Mouse (Mus musculus): ENCODE results near the gene Slc9a5. TPM values are rescaled to one million over a fixed set of nuclear protein-coding genes. Genes with fewer than 3 reads are reported as not detected.

Gene Slc9a5
- total RNA-seq, 1 experiment: 5.8 TPM

DNA sequence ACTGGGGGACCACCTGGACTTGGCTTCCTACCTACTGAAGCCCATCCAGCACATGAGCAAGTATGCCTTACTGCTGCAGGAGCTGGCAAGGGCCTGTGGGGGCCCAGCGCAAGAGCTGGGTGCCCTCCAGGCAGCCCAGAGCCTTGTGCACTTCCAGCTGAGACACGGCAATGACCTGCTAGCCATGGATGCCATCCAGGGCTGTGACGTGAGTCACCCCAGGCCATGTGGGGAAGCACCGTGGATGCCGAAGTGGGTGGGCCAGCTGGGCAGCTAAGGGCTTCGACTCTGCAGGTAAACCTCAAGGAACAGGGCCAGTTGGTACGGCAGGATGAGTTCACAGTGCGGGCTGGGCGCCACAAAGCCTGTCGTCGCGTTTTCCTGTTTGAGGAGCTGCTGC lies 31.7 kb downstream of the Slc9a5 start:
- Histone ChIP-seq H3K9me3 (ENCODE audit: control insufficient read depth, insufficient read depth, low read depth, low read length) (no peaks in the 10 kb centered on the region), H3K9ac (ENCODE audit: insufficient read depth, low read depth, low read length, poor library complexity, severe bottlenecking) (no peak overlapping the region), H3K27ac (ENCODE audit: insufficient read depth, low read depth, low read length, poor library complexity, severe bottlenecking) (no peak overlapping the region), H3K36me3 (ENCODE audit: control insufficient read depth, insufficient read depth, low read length, poor library complexity, severe bottlenecking) (no peaks in the 10 kb centered on the region), H3K4me3 (ENCODE audit: insufficient read depth in 1 of 2, low read depth in 1 of 2, low read length in 2 of 2, poor library complexity in 1 of 2, severe bottlenecking in 1 of 2) (no peak overlapping the region), H3K4me1 (ENCODE audit: control insufficient read depth in 2 of 2, insufficient read depth in 2 of 2, low read length in 2 of 2, poor library complexity in 1 of 2) (0 out of 4 replicates have a peak, but pooled peaks cover 0 to 2% of the 10 kb centered on the region in 2 experiments)
- no peak for DNase-seq (ENCODE audit: low read depth, low spot score)
- TF ChIP-seq MAFK (IDR thresholded peaks at IDR 0.05; ENCODE audit: insufficient read depth, low read depth, low read length) (no peak), HCFC1 (IDR thresholded peaks at IDR 0.05; ENCODE audit: borderline replicate concordance, insufficient read depth, low read length) (no peak), CHD2 (IDR thresholded peaks at IDR 0.05; ENCODE audit: low read depth, low read length) (no peak), ZNF384 (IDR thresholded peaks at IDR 0.05; ENCODE audit: low read depth, low read length) (no peak), ZC3H11A (IDR thresholded peaks at IDR 0.05; ENCODE audit: borderline replicate concordance, low read depth, low read length) (no peak)
- in situ Hi-C loops (cut with MboI; ENCODE audit: low sequenced_read_pairs in 2 of 2, unreplicated experiment in 2 of 2): no loop called here

DNA sequence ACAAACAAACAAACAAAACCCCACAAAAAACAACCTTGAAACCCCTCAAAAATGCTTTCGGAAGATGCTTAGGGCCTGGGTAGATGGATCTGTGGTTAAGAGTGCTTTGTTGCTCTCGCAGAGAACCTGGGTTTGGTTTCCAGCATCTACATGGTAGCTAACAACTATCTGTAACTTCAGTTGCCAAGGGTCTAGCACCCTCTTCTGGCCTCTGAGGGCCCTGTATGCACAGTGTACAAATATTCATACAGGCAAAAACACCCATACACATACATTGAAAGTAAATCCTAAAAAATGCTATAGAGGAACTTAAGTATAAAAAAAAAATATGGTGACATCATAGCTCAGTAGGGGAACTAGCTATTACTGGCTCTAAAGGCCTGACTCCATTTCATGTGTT lies 35.4 kb downstream of the Slc9a5 start:
- TF ChIP-seq MAFK (IDR thresholded peaks at IDR 0.05; ENCODE audit: insufficient read depth, low read depth, low read length) (no peak), ZNF384 (IDR thresholded peaks at IDR 0.05; ENCODE audit: low read depth, low read length) (no peak), HCFC1 (IDR thresholded peaks at IDR 0.05; ENCODE audit: borderline replicate concordance, insufficient read depth, low read length) (no peak), ZC3H11A (IDR thresholded peaks at IDR 0.05; ENCODE audit: borderline replicate concordance, low read depth, low read length) (no peak), CHD2 (IDR thresholded peaks at IDR 0.05; ENCODE audit: low read depth, low read length) (no peak)
- Histone ChIP-seq H3K36me3 (ENCODE audit: control insufficient read depth, insufficient read depth, low read length, poor library complexity, severe bottlenecking) (no peaks in the 10 kb centered on the region), H3K9ac (ENCODE audit: insufficient read depth, low read depth, low read length, poor library complexity, severe bottlenecking) (no peak overlapping the region), H3K4me3 (ENCODE audit: insufficient read depth in 1 of 2, low read depth in 1 of 2, low read length in 2 of 2, poor library complexity in 1 of 2, severe bottlenecking in 1 of 2) (no peak overlapping the region), H3K4me1 (ENCODE audit: control insufficient read depth in 2 of 2, insufficient read depth in 2 of 2, low read length in 2 of 2, poor library complexity in 1 of 2) (no peaks in the 10 kb centered on the region), H3K9me3 (ENCODE audit: control insufficient read depth, insufficient read depth, low read depth, low read length) (no peaks in the 10 kb centered on the region), H3K27ac (ENCODE audit: insufficient read depth, low read depth, low read length, poor library complexity, severe bottlenecking) (no peak overlapping the region)
- in situ Hi-C loops (cut with MboI; ENCODE audit: low sequenced_read_pairs in 2 of 2, unreplicated experiment in 2 of 2): no loop called here
- no peak for DNase-seq (ENCODE audit: low read depth, low spot score)

- in situ Hi-C loops (cut with MboI; ENCODE audit: low sequenced_read_pairs in 2 of 2, unreplicated experiment in 2 of 2): no loop called here
- Histone ChIP-seq H3K9me3 (ENCODE audit: control insufficient read depth, insufficient read depth, low read depth, low read length) (no peaks in the 10 kb centered on the region), H3K27ac (ENCODE audit: insufficient read depth, low read depth, low read length, poor library complexity, severe bottlenecking) (no peak overlapping the region), H3K4me3 (ENCODE audit: insufficient read depth in 1 of 2, low read depth in 1 of 2, low read length in 2 of 2, poor library complexity in 1 of 2, severe bottlenecking in 1 of 2) (no peak overlapping the region), H3K36me3 (ENCODE audit: control insufficient read depth, insufficient read depth, low read length, poor library complexity, severe bottlenecking) (no peaks in the 10 kb centered on the region; the same call in 1 of the 2 replicates), H3K4me1 (ENCODE audit: control insufficient read depth in 2 of 2, insufficient read depth in 2 of 2, low read length in 2 of 2, poor library complexity in 1 of 2) (no peaks in the 10 kb centered on the region), H3K9ac (ENCODE audit: insufficient read depth, low read depth, low read length, poor library complexity, severe bottlenecking) (no peak overlapping the region)
- no peak for DNase-seq (ENCODE audit: low read depth, low spot score)
- TF ChIP-seq HCFC1 (IDR thresholded peaks at IDR 0.05; ENCODE audit: borderline replicate concordance, insufficient read depth, low read length) (no peak), ZC3H11A (IDR thresholded peaks at IDR 0.05; ENCODE audit: borderline replicate concordance, low read depth, low read length) (no peak), ZNF384 (IDR thresholded peaks at IDR 0.05; ENCODE audit: low read depth, low read length) (no peak), CHD2 (IDR thresholded peaks at IDR 0.05; ENCODE audit: low read depth, low read length) (no peak), MAFK (IDR thresholded peaks at IDR 0.05; ENCODE audit: insufficient read depth, low read depth, low read length) (no peak)
These were observed 38.5 kb downstream of the Slc9a5 start for GRCm38 (mm10) chr8:105387151-105387550.

- in situ Hi-C loops (cut with MboI; ENCODE audit: low sequenced_read_pairs in 2 of 2, unreplicated experiment in 2 of 2): no loop called here
- no peak for DNase-seq (ENCODE audit: low read depth, low spot score)
- Histone ChIP-seq H3K4me1 (ENCODE audit: control insufficient read depth in 2 of 2, insufficient read depth in 2 of 2, low read length in 2 of 2, poor library complexity in 1 of 2) (0 out of 4 replicates have a peak, but pooled peaks cover under 1 to 3% of the 10 kb centered on the region in 2 experiments), H3K27ac (ENCODE audit: insufficient read depth, low read depth, low read length, poor library complexity, severe bottlenecking) (no peak overlapping the region), H3K36me3 (ENCODE audit: control insufficient read depth, insufficient read depth, low read length, poor library complexity, severe bottlenecking) (no peaks in the 10 kb centered on the region; the same call in 1 of the 2 replicates), H3K4me3 (ENCODE audit: insufficient read depth in 1 of 2, low read depth in 1 of 2, low read length in 2 of 2, poor library complexity in 1 of 2, severe bottlenecking in 1 of 2) (no peak overlapping the region), H3K9me3 (ENCODE audit: control insufficient read depth, insufficient read depth, low read depth, low read length) (no peaks in the 10 kb centered on the region), H3K9ac (ENCODE audit: insufficient read depth, low read depth, low read length, poor library complexity, severe bottlenecking) (no peak overlapping the region)
- TF ChIP-seq ZC3H11A (IDR thresholded peaks at IDR 0.05; ENCODE audit: borderline replicate concordance, low read depth, low read length) (no peak), ZNF384 (IDR thresholded peaks at IDR 0.05; ENCODE audit: low read depth, low read length) (no peak), HCFC1 (IDR thresholded peaks at IDR 0.05; ENCODE audit: borderline replicate concordance, insufficient read depth, low read length) (no peak), MAFK (IDR thresholded peaks at IDR 0.05; ENCODE audit: insufficient read depth, low read depth, low read length) (no peak), CHD2 (IDR thresholded peaks at IDR 0.05; ENCODE audit: low read depth, low read length) (no peak)
These were observed 40.5 kb downstream of the Slc9a5 start for GRCm38 (mm10) chr8:105389096-105389495.
